8 mouse cellular contexts compared by ENCODE assay signal in genomic region chr7:28151584-28152221, GRCm38 (mm10). TPM values are rescaled to one million over a fixed set of nuclear protein-coding genes. Genes with fewer than 3 reads are reported as not detected.
A peak's percentile ranks its signal among the peaks of the same experiment; 100 is the strongest.
DNase-seq lines count a peak whose midpoint lies in the region; ATAC-seq lines count a peak whose summit lies in the region.

No protein-coding gene starts in this region.

- H3K4me2 ChIP-seq in neural tube, embryonic 11.5 days (ENCODE audit: low read depth) = no peak overlapping the region

- WGBS in heart, embryonic 10.5 days = 20% methylated on average over 13 of the region's 13 CpGs
- WGBS in limb, embryonic 10.5 days = 18% methylated on average over 13 of the region's 13 CpGs
- WGBS in neural tube, embryonic 11.5 days = 18% methylated on average over 13 of the region's 13 CpGs

- no peak overlapping the region for H3K9ac ChIP-seq in neural tube, embryonic 11.5 days (ENCODE audit: low read length)

- no peak overlapping the region for H3K4me3 ChIP-seq in heart, embryonic 10.5 days
- no peak overlapping the region; the same call in 1 of the 2 replicates for H3K4me3 ChIP-seq in limb, embryonic 10.5 days
- no peak overlapping the region for H3K4me3 ChIP-seq in neural tube, embryonic 11.5 days (ENCODE audit: low read depth, low read length)

- no peak overlapping the region for H3K27ac ChIP-seq in heart, embryonic 10.5 days
- no peak overlapping the region for H3K27ac ChIP-seq in limb, embryonic 10.5 days
- H3K27ac ChIP-seq in neural tube, embryonic 11.5 days (ENCODE audit: low read depth, low read length) = no peak overlapping the region

- no peaks in the 10 kb centered on the region for H3K36me3 ChIP-seq in heart, embryonic 10.5 days
- no peaks in the 10 kb centered on the region for H3K36me3 ChIP-seq in limb, embryonic 10.5 days
- H3K36me3 ChIP-seq in neural tube, embryonic 11.5 days (ENCODE audit: control insufficient read depth, insufficient read depth, low read length) = no peaks in the 10 kb centered on the region

- no peak for ATAC-seq in neural tube, embryonic 11.5 days (ENCODE audit: insufficient read depth, low FRiP score, low TSS enrichment)
- no peak for ATAC-seq in inflammation-experienced regulatory T-cells, adult 6 months

- DNase-seq in heart, adult 18-20 months = peak; percentile 18 to 33
- DNase-seq in heart, embryonic 10.5 days (ENCODE audit: low spot score) = no peak
- DNase-seq in 416B (ENCODE audit: low read depth) (peak; percentile 50), ZHBTc4 (ENCODE audit: low read depth, low spot score) (peak; percentile 75)
- DNase-seq in heart, postnatal 4 days = peak; percentile 66
- DNase-seq in limb, embryonic 10.5 days (ENCODE audit: low spot score) = peak; percentile 59
- DNase-seq in neural tube, embryonic 11.5 days (ENCODE audit: low spot score) = peak; percentile 69

- peaks cover 31% of the 10 kb centered on the region; the same call in 1 of the 2 replicates for H3K27me3 ChIP-seq in heart, embryonic 10.5 days (ENCODE audit: insufficient read depth, poor library complexity, severe bottlenecking)
- no peaks in the 10 kb centered on the region for H3K27me3 ChIP-seq in limb, embryonic 10.5 days (ENCODE audit: low read depth, poor library complexity, severe bottlenecking)
- H3K27me3 ChIP-seq in neural tube, embryonic 11.5 days (ENCODE audit: control insufficient read depth, insufficient read depth, low read length) = no peaks in the 10 kb centered on the region

- no peaks in the 10 kb centered on the region for H3K4me1 ChIP-seq in heart, embryonic 10.5 days
- peaks cover 11% of the 10 kb centered on the region for H3K4me1 ChIP-seq in limb, embryonic 10.5 days
- peaks cover 3% of the 10 kb centered on the region; the same call in 1 of the 2 replicates for H3K4me1 ChIP-seq in neural tube, embryonic 11.5 days (ENCODE audit: control insufficient read depth, insufficient read depth, low read length)

- H3K9me3 ChIP-seq in heart, embryonic 10.5 days = no peaks in the 10 kb centered on the region
- no peaks in the 10 kb centered on the region for H3K9me3 ChIP-seq in limb, embryonic 10.5 days (replicated peaks)
- H3K9me3 ChIP-seq in neural tube, embryonic 11.5 days (ENCODE audit: control insufficient read depth, low read length) = no peaks in the 10 kb centered on the region

RNA-seq across cellular contexts. Expression of gene Fbl, which starts 17.8 kb away (rescaled TPM):
- 10 to 100 TPM; 28.9 to 32.8 TPM for total RNA-seq in heart, adult 18-20 months (2021)
- 101 and 140 TPM in 2 replicates for polyA plus RNA-seq in heart, embryonic 10.5 days (2016; fragmentation: Nextera tagmentation; extraction: Ambion mirVana)
- total RNA-seq in heart, postnatal 4 days (2021) = 10 to 100 TPM; 67.2 to 68.2 TPM
- polyA plus RNA-seq in limb, embryonic 10.5 days (2016; fragmentation: Nextera tagmentation; extraction: Ambion mirVana) = 166 and 214 TPM in 2 replicates
- 38.1 and 38.6 TPM in 2 replicates for polyA plus RNA-seq in neural tube, embryonic 11.5 days (2014; fragmentation: Nextera tagmentation; extraction: Ambion mirVana)
- 10 to 100 TPM; 37.8 to 61.3 (median 61.2) TPM for polyA plus RNA-seq in inflammation-experienced regulatory T-cells, adult 6 months (2017; shearing (Covaris generic))

RNA-seq across cellular contexts. Expression of gene 9530053A07Rik, which starts 22.4 kb away (rescaled TPM):
- not detected for total RNA-seq in heart, adult 18-20 months (2021)
- 0.05 and 0.06 TPM in 2 replicates for polyA plus RNA-seq in heart, embryonic 10.5 days (2016; fragmentation: Nextera tagmentation; extraction: Ambion mirVana)
- total RNA-seq in heart, postnatal 4 days (2021) = not detected
- polyA plus RNA-seq in limb, embryonic 10.5 days (2016; fragmentation: Nextera tagmentation; extraction: Ambion mirVana) = 0.01 TPM in 1 of 2 replicates, not detected in the other
- 0.05 TPM in 1 of 2 replicates, not detected in the other for polyA plus RNA-seq in neural tube, embryonic 11.5 days (2014; fragmentation: Nextera tagmentation; extraction: Ambion mirVana)
- not detected for polyA plus RNA-seq in inflammation-experienced regulatory T-cells, adult 6 months (2017; shearing (Covaris generic))

RNA-seq across cellular contexts. Expression of gene Dyrk1b, which starts 27.6 kb away (rescaled TPM):
- total RNA-seq in heart, adult 18-20 months (2021) = 10 to 100 TPM; 26.0 to 32.6 TPM
- 9.9 and 10.4 TPM in 2 replicates for polyA plus RNA-seq in heart, embryonic 10.5 days (2016; fragmentation: Nextera tagmentation; extraction: Ambion mirVana)
- total RNA-seq in heart, postnatal 4 days (2021) = 10 to 100 TPM; 22.9 to 24.4 TPM
- 13.4 and 21.0 TPM in 2 replicates for polyA plus RNA-seq in limb, embryonic 10.5 days (2016; fragmentation: Nextera tagmentation; extraction: Ambion mirVana)
- polyA plus RNA-seq in neural tube, embryonic 11.5 days (2014; fragmentation: Nextera tagmentation; extraction: Ambion mirVana) = 19.5 and 19.6 TPM in 2 replicates
- polyA plus RNA-seq in inflammation-experienced regulatory T-cells, adult 6 months (2017; shearing (Covaris generic)) = 1 to 10 TPM in 2 of 3 experiments, under 1 TPM in 1; 0.95 to 1.8 (median 1.3) TPM
